Mouse (Mus musculus) forebrain, embryonic 16.5 days (tissue): ENCODE results near the gene Fut8. TPM values are rescaled to one million over a fixed set of nuclear protein-coding genes. Genes with fewer than 3 reads are reported as not detected.

Experiments
- ATAC-seq: fragments of 200-750 bp; cut with Nextera tagmentation; 2 replicates; pipeline ENCODE4 v1.8.0; 2017; ENCODE audit warnings: mild to moderate bottlenecking, moderate library complexity
- H3K27ac ChIP-seq: fragments of 300-500 bp; sonication (generic); 2 replicates; pipeline ENCODE4 v1.5.1; 2014; ENCODE audit warnings: low read length, control low read depth
- H3K27me3 ChIP-seq: fragments of 300-500 bp; sonication (generic); replicated peaks from 2 replicates; pipeline ENCODE4 v1.6.1; 2014; ENCODE audit warnings: low read length; ENCODE audit not compliant: control insufficient read depth, insufficient read depth
- H3K36me3 ChIP-seq: fragments of 300-500 bp; sonication (generic); 2 replicates; pipeline ENCODE4 v1.6.1; 2014; ENCODE audit not compliant: control insufficient read depth, insufficient read depth
- H3K4me1 ChIP-seq: fragments of 300-500 bp; sonication (generic); replicated peaks from 2 replicates; pipeline ENCODE4 v1.6.1; 2014; ENCODE audit warnings: low read length; ENCODE audit not compliant: control insufficient read depth, insufficient read depth
- H3K4me2 ChIP-seq: fragments of 300-500 bp; sonication (generic); 2 replicates; pipeline ENCODE4 v1.6.1; 2014; ENCODE audit warnings: mild to moderate bottlenecking, low read length, control low read depth
- H3K4me3 ChIP-seq: fragments of 300-500 bp; sonication (generic); replicated peaks from 2 replicates; pipeline ENCODE4 v1.5.1; 2014; ENCODE audit warnings: mild to moderate bottlenecking, low read length, control low read depth
- H3K9ac ChIP-seq: fragments of 300-500 bp; sonication (generic); replicated peaks from 2 replicates; pipeline ENCODE4 v1.6.1; 2014; ENCODE audit warnings: low read depth, low read length, control low read depth
- H3K9me3 ChIP-seq: fragments of 300-500 bp; sonication (generic); 2 replicates; pipeline ENCODE4 v1.6.1; 2016; ENCODE audit warnings: low read length; ENCODE audit not compliant: control insufficient read depth
- WGBS: fragments of 180-500 bp; shearing (Covaris S2); extraction: QIAGEN DNeasy Blood & Tissue Kit; methylation state at CpG from one replicate; pipeline ENCODE4 v1.1.7; 2014; 5-methylcytosine and 5-hydroxymethylcytosine counted together
- polyA plus RNA-seq: library from polyadenylated mRNA; unstranded; fragments of >200 nt; fragmentation: Nextera tagmentation; extraction: Ambion mirVana; gene quantifications from 2 replicates; pipeline ENCODE4 v1.2.1, GENCODE M21; 2015

Fut8 gene
- polyA plus RNA-seq, 1 experiment from 2014 or later, result 37.9 TPM

DNA sequence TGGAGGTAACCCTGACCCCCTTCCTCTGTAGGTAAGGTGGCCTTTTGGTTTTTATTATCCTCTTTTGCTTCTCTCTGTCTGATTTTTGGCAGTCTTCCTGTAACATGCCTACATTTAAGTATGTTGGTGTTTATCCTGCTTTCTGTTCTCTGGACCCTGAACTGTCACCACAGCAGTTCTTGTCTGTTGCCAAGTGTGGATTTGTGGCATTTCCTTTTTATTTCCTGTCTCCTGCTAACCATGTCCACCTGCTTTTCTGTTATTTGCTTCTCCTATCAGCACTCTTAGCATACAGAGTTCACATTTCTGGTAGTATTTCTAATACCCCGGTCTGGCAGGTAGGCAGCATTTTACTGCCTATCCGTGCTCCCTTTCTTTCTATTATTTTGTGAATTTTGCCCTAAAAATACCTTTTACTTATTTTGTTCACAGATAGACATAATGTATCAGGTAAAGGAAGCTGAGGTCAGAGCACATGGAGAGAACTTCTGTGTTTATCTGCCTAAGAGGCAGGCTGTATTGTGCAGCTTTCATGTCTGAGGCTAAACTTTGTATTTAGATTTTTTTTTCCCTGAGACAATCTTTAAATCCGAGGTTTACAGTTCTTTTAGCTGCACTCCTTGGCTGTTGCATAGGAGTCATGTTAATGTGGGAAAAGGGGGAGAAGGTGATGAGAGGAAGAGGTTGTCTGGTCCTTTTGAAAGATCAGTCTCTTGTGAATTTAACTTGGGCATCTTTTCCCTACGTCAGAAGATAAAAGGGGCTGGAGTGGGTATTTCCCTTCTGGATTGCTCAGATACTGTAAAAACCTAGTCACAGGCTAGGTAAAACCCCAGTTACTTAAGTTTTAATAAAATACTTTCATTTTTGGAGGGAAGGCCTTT, 54.7 kb downstream of the Fut8 start:
- Histone ChIP-seq H3K9ac (no peak overlapping the region), H3K27me3 (no peaks in the 10 kb centered on the region), H3K36me3 (no peaks in the 10 kb centered on the region), H3K4me2 (no peak overlapping the region), H3K27ac (no peak overlapping the region), H3K4me1 (no peaks in the 10 kb centered on the region), H3K9me3 (no peaks in the 10 kb centered on the region), H3K4me3 (no peak overlapping the region)
- 73% methylated on average over 4 of the region's 4 CpGs for WGBS
- ATAC-seq, result no peak

DNA sequence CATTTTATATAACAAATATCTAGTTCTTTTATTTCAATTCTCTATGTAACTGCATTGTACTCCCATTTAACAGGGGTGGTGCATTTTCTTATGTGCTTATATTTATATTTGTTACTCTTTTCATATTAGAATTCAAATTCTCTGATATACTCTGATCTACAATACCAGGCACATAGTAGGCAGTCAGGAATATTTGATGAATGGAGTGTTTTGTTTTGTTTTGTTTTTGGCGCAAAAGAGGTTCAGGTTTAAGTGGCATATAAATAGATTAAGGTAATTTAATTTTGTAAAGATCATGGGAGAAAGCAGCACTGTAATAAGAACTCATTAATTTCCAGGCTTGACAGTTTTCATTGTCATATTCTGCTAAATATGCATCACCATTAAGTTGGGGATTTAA, 58.2 kb downstream of the Fut8 start:
- Histone ChIP-seq H3K4me3 (no peak overlapping the region), H3K9ac (no peak overlapping the region), H3K4me1 (no peaks in the 10 kb centered on the region), H3K27me3 (no peaks in the 10 kb centered on the region), H3K27ac (no peak overlapping the region), H3K36me3 (no peaks in the 10 kb centered on the region), H3K4me2 (no peak overlapping the region), H3K9me3 (no peaks in the 10 kb centered on the region)
- ATAC-seq, result no peak
- 91% methylated on average over 1 of the region's 1 CpGs for WGBS

DNA sequence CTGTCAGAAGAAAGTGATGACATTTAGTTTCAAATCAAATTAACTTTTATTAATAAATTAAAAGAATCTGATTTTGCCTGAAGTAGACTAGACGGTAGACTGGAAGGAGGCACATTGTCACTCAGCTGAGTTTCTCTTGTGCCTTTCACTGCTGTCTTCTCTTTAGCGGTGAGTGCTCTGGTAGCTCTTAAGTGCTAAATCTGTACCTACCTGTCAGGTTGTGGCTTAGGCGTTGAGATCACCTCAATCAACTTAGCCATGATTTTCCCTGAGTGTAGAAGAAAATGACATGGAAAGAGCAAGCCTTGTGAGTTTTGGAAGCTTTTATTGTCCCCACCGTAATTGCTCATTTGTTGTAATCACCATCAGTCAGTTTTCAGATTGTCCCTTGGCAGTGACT, 59.2 kb downstream of the Fut8 start:
- H3K9me3 ChIP-seq, result no peaks in the 10 kb centered on the region
- H3K4me1 ChIP-seq, result no peaks in the 10 kb centered on the region
- H3K27me3 ChIP-seq, result no peaks in the 10 kb centered on the region
- H3K27ac ChIP-seq, result no peak overlapping the region
- ATAC-seq, result no peak
- H3K4me2 ChIP-seq, result no peak overlapping the region
- no peak overlapping the region for H3K9ac ChIP-seq
- 91% methylated on average over 4 of the region's 4 CpGs for WGBS
- no peaks in the 10 kb centered on the region for H3K36me3 ChIP-seq
- no peak overlapping the region for H3K4me3 ChIP-seq

DNA sequence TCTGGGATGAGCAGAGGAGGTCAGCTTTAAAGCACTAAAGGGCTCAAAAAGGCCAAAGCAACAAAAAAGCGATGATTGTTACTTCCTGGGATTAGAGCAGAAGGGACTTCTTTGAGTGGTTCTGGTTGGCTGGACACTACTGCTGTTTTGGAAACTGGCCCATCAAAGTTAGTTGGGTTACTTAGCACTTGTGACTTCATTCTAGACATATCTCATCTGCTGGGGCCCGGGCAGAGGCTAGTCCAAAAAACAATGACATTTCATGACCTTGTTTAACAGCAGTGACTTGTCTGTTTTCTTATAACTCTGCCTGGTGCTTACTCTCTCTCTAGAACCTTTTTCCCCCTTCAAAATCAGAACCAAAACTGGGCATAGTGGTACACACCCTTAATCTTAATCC, 59.9 kb downstream of the Fut8 start:
- WGBS, result 91% methylated on average over 2 of the region's 2 CpGs
- H3K9ac ChIP-seq, result no peak overlapping the region
- H3K4me2 ChIP-seq, result no peak overlapping the region
- H3K27ac ChIP-seq, result no peak overlapping the region
- H3K27me3 ChIP-seq, result no peaks in the 10 kb centered on the region
- no peak overlapping the region for H3K4me3 ChIP-seq
- no peaks in the 10 kb centered on the region for H3K4me1 ChIP-seq
- no peaks in the 10 kb centered on the region for H3K36me3 ChIP-seq
- ATAC-seq, result no peak
- no peaks in the 10 kb centered on the region for H3K9me3 ChIP-seq

DNA sequence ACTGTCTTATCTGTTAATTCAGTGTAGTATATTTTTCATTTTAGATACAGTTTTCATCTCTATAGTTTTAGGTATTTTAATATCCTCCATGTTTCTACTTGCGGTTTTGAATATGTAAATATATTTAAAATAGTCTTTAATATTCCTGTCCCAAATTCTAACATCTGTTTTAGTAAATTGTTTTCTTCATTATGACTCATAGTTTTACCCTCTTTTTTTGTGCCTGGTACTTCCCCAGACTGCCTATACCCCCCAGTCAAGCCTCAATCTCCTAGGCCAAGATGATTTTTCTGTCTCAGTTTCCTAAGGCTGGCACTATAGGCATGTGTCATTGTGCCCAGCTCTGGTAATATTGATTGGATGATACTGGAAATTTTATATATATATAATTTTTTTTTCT, 64.1 kb downstream of the Fut8 start:
- Histone ChIP-seq H3K4me3 (no peak overlapping the region), H3K9ac (no peak overlapping the region), H3K27ac (no peak overlapping the region), H3K36me3 (no peaks in the 10 kb centered on the region), H3K4me1 (no peaks in the 10 kb centered on the region), H3K9me3 (no peaks in the 10 kb centered on the region), H3K4me2 (no peak overlapping the region), H3K27me3 (no peaks in the 10 kb centered on the region)
- WGBS, result 91% methylated on average over 1 of the region's 1 CpGs
- ATAC-seq, result no peak

DNA sequence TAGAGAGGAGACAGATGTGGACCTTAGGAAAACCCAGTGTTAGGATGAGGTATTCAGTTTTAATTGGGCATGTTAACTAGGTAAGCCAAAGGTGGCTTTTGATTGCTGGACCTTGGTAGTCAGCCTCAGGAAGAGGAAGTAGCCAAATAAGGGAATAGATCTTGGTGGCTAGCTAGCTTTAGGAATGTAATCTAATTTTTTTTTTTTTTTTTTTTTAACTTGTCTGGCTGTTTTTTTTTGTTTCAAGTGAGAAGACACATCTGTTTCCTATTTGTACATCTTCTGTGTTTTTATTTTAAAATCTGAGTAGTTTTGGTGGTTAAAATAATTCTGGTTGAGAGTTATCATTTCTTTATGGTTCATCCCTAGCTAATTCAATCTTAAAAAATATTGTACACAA, 65.4 kb downstream of the Fut8 start:
- H3K27me3 ChIP-seq, result no peaks in the 10 kb centered on the region
- no peaks in the 10 kb centered on the region for H3K4me1 ChIP-seq
- no peak overlapping the region for H3K9ac ChIP-seq
- no peak overlapping the region for H3K4me2 ChIP-seq
- no peaks in the 10 kb centered on the region for H3K9me3 ChIP-seq
- H3K36me3 ChIP-seq, result no peaks in the 10 kb centered on the region
- no peak overlapping the region for H3K27ac ChIP-seq
- ATAC-seq, result no peak
- no peak overlapping the region for H3K4me3 ChIP-seq

DNA sequence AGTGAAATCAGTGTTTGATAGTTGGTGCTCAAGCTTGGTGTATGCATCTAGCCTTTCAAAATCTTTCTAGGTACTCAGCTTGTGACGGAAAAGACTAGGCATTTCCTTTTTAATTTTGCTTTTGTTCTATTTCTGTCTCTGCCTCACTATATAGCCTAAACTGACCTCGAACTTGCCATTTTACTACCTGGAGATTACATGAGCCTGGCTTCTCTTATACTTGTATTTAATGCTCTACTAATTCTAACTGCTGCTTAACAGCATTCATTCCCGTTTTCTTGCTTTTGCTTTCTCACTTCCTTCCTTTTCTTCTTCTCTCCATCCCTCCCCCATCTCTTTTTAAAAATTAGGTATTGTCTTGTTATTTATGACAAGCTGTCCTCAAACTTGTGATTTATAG, 67.6 kb downstream of the Fut8 start:
- H3K9me3 ChIP-seq, result no peaks in the 10 kb centered on the region
- no peak overlapping the region for H3K27ac ChIP-seq
- no peak overlapping the region for H3K9ac ChIP-seq
- no peaks in the 10 kb centered on the region for H3K27me3 ChIP-seq
- 98% methylated on average over 3 of the region's 3 CpGs for WGBS
- H3K4me2 ChIP-seq, result no peak overlapping the region
- no peak overlapping the region for H3K4me3 ChIP-seq
- H3K4me1 ChIP-seq, result no peaks in the 10 kb centered on the region
- ATAC-seq, result no peak
- H3K36me3 ChIP-seq, result no peaks in the 10 kb centered on the region

DNA sequence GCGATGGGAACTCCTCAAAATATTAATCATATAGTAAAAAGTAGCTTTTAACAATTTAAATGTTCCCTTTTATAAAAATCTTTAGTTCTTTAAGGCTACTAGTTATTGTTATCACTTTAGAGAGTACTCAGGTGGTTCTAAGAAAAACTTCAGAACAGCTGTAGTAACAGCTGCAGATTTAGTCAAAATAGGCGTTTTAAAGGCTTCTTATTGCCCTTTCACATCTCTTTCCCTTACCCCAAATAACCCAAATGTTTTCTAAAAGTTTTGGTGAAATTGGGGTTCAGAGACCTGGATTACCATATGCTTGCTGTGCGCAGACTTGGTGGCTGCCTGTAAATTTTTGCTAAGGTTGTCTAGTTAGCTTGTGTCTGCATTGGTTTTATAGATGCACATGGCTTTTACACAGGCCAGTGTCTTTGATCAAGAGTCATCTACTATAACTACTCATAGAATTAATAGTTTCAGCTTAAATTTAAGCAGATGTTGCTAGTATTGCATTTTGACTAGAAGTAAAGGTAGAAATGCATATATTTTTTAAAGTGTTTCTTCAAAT, 68.9 kb downstream of the Fut8 start:
- no peaks in the 10 kb centered on the region for H3K4me1 ChIP-seq
- H3K27ac ChIP-seq, result no peak overlapping the region
- H3K4me3 ChIP-seq, result no peak overlapping the region
- H3K27me3 ChIP-seq, result no peaks in the 10 kb centered on the region
- WGBS, result 85% methylated on average over 3 of the region's 3 CpGs
- no peak overlapping the region for H3K9ac ChIP-seq
- ATAC-seq, result no peak
- H3K4me2 ChIP-seq, result no peak overlapping the region
- H3K9me3 ChIP-seq, result no peaks in the 10 kb centered on the region
- H3K36me3 ChIP-seq, result no peaks in the 10 kb centered on the region

DNA sequence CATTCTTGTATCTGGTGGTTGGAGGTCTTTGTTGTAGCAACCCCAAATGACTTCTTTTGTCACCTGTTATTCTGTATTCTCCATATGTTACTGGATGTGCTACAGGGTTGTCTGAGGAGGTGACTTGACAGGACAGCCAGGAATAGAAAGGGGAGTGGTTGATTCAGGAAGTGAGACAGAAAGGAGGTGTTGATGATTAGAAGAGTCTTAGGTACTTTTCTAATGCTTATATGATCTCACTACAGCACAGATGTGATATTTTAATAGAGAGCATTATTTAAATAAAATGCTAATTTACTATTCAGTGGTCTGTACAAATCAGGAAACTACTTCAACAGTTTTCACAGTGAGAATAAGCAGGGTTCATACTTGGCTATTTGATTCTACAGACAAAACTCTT, 71.6 kb downstream of the Fut8 start:
- H3K4me3 ChIP-seq, result no peak overlapping the region
- H3K27me3 ChIP-seq, result no peaks in the 10 kb centered on the region
- ATAC-seq, result no peak
- no peaks in the 10 kb centered on the region for H3K4me1 ChIP-seq
- H3K36me3 ChIP-seq, result no peaks in the 10 kb centered on the region
- no peak overlapping the region for H3K4me2 ChIP-seq
- H3K27ac ChIP-seq, result no peak overlapping the region
- no peaks in the 10 kb centered on the region for H3K9me3 ChIP-seq
- no peak overlapping the region for H3K9ac ChIP-seq

DNA sequence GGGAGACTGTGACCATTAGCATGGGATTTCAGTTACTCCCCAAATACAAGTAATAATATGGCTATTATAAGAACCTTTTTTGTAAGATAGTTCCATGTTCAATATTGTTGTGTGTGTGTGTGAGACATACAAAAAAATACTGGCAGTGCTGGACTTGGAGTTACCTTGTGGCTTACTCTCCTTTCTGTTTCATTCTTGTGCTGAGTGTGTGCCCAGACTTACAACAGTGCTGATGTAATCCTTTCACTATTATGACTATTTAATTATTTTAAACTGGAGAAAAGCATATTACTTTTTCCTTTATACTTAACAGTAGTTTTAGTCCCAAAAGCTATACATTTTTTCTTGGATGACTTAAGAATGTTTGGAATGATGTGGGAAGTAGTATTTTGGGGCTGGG, 75.6 kb downstream of the Fut8 start:
- Histone ChIP-seq H3K4me1 (no peaks in the 10 kb centered on the region), H3K27me3 (no peaks in the 10 kb centered on the region), H3K9ac (no peak overlapping the region), H3K36me3 (no peaks in the 10 kb centered on the region), H3K4me2 (no peak overlapping the region), H3K4me3 (no peak overlapping the region), H3K27ac (no peak overlapping the region), H3K9me3 (no peaks in the 10 kb centered on the region)
- no peak for ATAC-seq
